Mouse (Mus musculus): Measurements from ENCODE around the gene Gm49361. TPM values are rescaled to one million over a fixed set of nuclear protein-coding genes. Genes with fewer than 3 reads are reported as not detected.
"Not testable (repeated sequence)": the region's sequence is repeated elsewhere in the genome, so short reads cannot be mapped to it uniquely, and the experiment has no call there.

The Gm49361 gene
- under 1 TPM; 0.36 to 0.50 TPM for total RNA-seq (2021)

GRCm38 (mm10) chr14:57746001-57746771 is at the start of gene Gm49361:
TSS of gene Gm49361 (minus strand) at chr14:57746103.
- DNase-seq = peak; percentile 96

- no peak for DNase-seq
Measured at GRCm38 (mm10) chr14:57791171-57791570, 45.3 kb upstream of the Gm49361 start.

GRCm38 (mm10) chr14:57789759-57790158 is 43.9 kb upstream of the Gm49361 start:
- DNase-seq = no peak

GRCm38 (mm10) chr14:57789311-57789710 is 43.4 kb upstream of the Gm49361 start:
- DNase-seq = no peak

GRCm38 (mm10) chr14:57787406-57787805 is 41.5 kb upstream of the Gm49361 start:
- no peak for DNase-seq

- no peak for DNase-seq
Measured at GRCm38 (mm10) chr14:57772157-57772815, 26.4 kb upstream of the Gm49361 start.

- no peak for DNase-seq
Measured at GRCm38 (mm10) chr14:57769102-57769501, 23.2 kb upstream of the Gm49361 start.

- DNase-seq = no peak
Measured at GRCm38 (mm10) chr14:57760447-57761412, 14.8 kb upstream of the Gm49361 start.

- DNase-seq = no peak
Measured at GRCm38 (mm10) chr14:57758237-57758636, 12.3 kb upstream of the Gm49361 start, which contains the start of gene Lats2. TSS of gene Lats2 (minus strand) at chr14:57758388.

GRCm38 (mm10) chr14:57756094-57756493 is 10.2 kb upstream of the Gm49361 start:
- DNase-seq = no peak

- no peak for DNase-seq
Measured at GRCm38 (mm10) chr14:57755661-57756060, 9.8 kb upstream of the Gm49361 start.

- DNase-seq = no peak
Measured at GRCm38 (mm10) chr14:57753351-57753992, 7.6 kb upstream of the Gm49361 start.

- DNase-seq = not testable (repeated sequence)
Measured at GRCm38 (mm10) chr14:57751006-57751405, 5.1 kb upstream of the Gm49361 start.

- DNase-seq = no peak
Measured at GRCm38 (mm10) chr14:57749501-57749900, 3.6 kb upstream of the Gm49361 start.

GRCm38 (mm10) chr14:57745291-57745969 is 473 bp downstream of the Gm49361 start:
- peak; percentile 58 for DNase-seq

- peak; percentile 35 for DNase-seq
Measured at GRCm38 (mm10) chr14:57744547-57744946, 1.4 kb downstream of the Gm49361 start.

- DNase-seq = no peak
Measured at GRCm38 (mm10) chr14:57740651-57741050, 5.3 kb downstream of the Gm49361 start.

GRCm38 (mm10) chr14:57737089-57737488 is 8.8 kb downstream of the Gm49361 start:
- peak; percentile 54 for DNase-seq

- no peak for DNase-seq
Measured at GRCm38 (mm10) chr14:57736141-57736540, 9.8 kb downstream of the Gm49361 start.

- DNase-seq = no peak
Measured at GRCm38 (mm10) chr14:57732668-57733293, 13.1 kb downstream of the Gm49361 start.

- DNase-seq = peak; percentile 78
Measured at GRCm38 (mm10) chr14:57730527-57730926, 15.4 kb downstream of the Gm49361 start.
